Mouse (Mus musculus) lung, postnatal 0 days (tissue): ENCODE results near the gene Csrp2.

Experiments
- CTCF ChIP-seq: IDR thresholded peaks from 2 replicates; pipeline ENCODE4 v1.5.1; 2016; ENCODE audit warnings: antibody characterized with exemption, mild to moderate bottlenecking
- EP300 ChIP-seq: IDR thresholded peaks from 2 replicates; pipeline ENCODE4 v1.6.1; 2016; ENCODE audit warnings: antibody characterized with exemption, mild to moderate bottlenecking, control low read depth

- TF ChIP-seq CTCF (no peak), EP300 (no peak)
Measured at GRCm38 (mm10) chr10:110960841-110961240, 41.3 kb downstream of the Csrp2 start.
